Mouse (Mus musculus) ovary, postnatal 36 days (tissue): Measurements from ENCODE around the gene Mylpf.
A peak's percentile ranks its signal among the peaks of the same experiment; 100 is the strongest.

Experiments
- DNase-seq: peaks from one replicate; pipeline ENCODE4 v3.0.0; 2022; ENCODE audit warnings: low spot score, mixed read lengths

Gene Mylpf

DNA sequence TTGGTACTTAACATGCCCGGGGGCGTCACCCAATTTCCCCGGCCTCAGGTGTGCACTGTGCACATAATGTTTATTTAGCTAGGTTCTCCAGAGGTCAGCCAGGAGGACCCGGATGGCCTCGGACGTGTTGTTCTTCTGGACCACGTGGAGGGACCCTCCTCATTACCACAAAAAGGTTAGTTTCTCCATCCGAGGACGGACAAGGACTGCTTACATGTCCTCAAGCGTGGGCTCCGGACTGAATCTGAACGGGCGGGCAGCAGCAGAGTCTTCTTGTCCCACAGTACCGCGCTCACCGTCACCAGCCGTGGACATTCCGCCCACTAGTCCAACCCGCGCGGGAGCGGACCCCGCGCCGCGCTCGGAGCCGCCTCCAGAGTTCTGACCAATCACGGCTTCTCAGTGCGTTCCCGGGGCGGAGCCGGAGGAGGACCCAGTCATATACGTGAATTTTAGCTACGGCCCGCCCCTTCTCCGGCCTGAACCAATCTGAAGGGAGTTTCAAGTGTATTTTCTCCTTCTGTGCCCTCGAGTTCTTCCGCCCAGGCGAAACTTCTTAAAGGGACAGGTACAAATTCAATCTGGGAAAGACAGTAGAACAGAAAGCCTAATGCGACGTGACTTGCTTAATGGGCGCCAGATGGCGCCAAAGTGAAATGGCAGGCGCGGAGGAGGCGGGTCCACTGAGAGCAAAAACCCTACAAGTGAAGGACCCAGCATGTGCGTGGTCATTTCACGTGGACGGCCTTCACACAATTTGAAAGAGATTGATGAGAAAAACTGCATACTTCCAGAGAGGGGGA is 51.8 kb downstream of the Mylpf start, which contains the start of gene Dctpp1:
Gene Dctpp1, minus strand, starts transcription at position 401 of the 803 bp plus-strand sequence.
- peak; percentile 95 for DNase-seq

DNA sequence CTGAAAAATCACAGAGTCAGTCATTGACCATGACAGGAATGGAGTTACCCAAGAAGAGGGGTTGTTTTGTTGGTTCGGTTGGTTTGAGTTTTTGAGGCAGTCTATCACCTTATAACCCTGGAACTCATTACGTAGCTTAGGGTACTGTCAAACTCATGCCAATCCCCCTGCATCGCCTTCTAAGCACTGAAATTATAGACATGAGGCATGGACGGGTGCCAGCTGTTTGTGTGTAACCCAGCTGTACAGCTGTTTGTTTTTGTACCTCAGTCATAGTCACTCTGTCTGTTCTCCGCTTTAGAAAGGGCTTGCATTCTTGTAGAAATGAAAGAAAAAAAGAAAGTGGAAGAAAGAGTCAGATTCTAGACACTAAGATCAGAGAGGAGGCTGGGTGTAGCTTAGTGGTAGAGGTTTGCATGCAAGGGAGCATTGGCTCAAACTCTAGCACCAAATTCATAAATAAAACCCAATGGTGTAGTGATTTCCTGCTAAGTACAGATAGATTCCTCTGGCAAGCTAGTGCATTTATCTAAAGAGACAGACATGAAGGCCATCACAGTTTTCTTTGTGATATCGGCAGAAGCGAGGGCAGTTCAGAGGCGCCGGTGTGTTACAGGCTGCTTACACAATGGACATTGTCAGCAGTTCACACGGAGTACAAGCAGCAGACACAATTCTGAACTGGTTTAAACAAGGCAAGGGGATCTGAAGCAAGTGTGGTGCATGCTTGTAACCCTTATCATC is 53.7 kb downstream of the Mylpf start:
- no peak for DNase-seq

DNA sequence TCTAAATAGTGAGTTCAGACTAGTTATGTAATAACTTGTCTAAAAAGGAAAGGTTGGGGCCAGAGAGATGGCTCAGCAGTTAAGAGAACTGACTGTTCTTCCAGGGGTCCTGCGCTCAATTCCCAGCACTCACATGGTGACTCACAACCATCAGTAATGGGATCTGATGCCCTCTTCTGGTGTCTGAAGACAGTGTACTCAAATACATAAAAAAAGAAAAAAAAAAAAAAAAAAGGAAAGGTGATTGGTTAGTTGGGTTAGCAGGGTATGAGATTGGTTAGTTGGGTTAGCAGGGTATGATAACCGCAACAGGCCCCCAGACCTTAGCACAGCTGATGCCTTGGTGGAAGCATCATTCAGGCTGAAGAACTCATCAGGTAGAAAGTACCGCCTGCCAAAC is 54.8 kb downstream of the Mylpf start:
- DNase-seq = no peak
